Mouse (Mus musculus): ENCODE measurements around the gene Gm21981. TPM values are rescaled to one million over a fixed set of nuclear protein-coding genes. Genes with fewer than 3 reads are reported as not detected.

Gm21981 gene
- polyA plus RNA-seq, 1 experiment from 2014 or later = 0.13 TPM

DNA sequence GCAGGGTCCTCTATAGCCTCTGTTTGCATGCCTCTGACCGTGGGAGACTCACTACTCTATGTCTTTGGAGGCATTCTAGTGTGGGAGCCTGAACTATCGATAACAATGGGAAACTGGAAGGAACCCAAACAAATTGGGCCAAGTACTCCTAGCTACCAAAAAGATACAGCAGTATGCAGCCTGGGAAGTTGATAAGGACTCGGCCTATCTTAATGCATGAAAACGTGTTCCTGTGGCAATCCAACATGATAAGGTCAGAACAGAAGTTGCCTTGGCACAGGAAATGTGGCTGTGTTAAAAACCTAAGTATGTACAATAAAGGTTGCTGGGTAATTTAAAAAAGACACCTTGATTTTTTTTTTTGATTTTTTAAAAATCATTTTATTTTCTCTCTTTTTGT lies 26.9 kb upstream of the Gm21981 start:
- H3K9ac ChIP-seq (replicated peaks) = no peak overlapping the region; the same call in 1 of the 2 replicates
- H3K27me3 ChIP-seq (ENCODE audit: insufficient read depth, low read length) = no peaks in the 10 kb centered on the region
- ATAC-seq = no peak
- no peak overlapping the region for H3K27ac ChIP-seq (ENCODE audit: low read depth)
- no peak for DNase-seq
- no peaks in the 10 kb centered on the region for H3K4me1 ChIP-seq (ENCODE audit: insufficient read depth)
- WGBS (ENCODE audit: insufficient replicate concordance) = 42% methylated on average over 4 of the region's 4 CpGs
- H3K36me3 ChIP-seq (replicated peaks; ENCODE audit: insufficient read depth, low read length) = no peaks in the 10 kb centered on the region
- no peak for TF ChIP-seq CTCF (IDR thresholded peaks at IDR 0.05; ENCODE audit: low read depth)
- no peak overlapping the region for H3K4me2 ChIP-seq (ENCODE audit: low read depth, low read length)
- no peak overlapping the region for H3K4me3 ChIP-seq (ENCODE audit: low read depth, low read length)
- H3K9me3 ChIP-seq (ENCODE audit: low read length) = no peaks in the 10 kb centered on the region

DNA sequence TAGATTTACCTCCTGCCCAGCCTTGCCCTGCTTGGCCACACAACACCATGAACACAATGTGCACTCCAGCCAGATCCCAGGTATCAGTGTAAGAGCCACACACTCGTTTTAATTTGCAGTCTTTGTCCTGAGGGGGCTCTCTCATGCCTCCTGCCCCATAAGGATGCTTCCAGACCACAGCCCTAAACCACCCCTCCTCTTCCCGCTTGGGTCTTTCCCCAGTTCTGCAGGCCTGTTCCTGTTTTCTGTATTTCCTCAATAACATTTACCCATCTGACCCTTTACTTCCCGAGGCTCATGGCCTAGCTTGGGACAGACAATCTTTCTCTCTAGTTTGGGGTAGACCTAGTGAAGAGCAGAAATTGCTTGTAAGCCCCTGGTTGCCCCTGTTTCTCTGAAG lies 20.8 kb upstream of the Gm21981 start:
- no peaks in the 10 kb centered on the region for H3K27me3 ChIP-seq (ENCODE audit: insufficient read depth, low read length)
- H3K4me2 ChIP-seq (ENCODE audit: low read depth, low read length) = no peak overlapping the region
- no peak overlapping the region for H3K9ac ChIP-seq (replicated peaks)
- no peak overlapping the region for H3K4me3 ChIP-seq (ENCODE audit: low read depth, low read length)
- H3K27ac ChIP-seq (ENCODE audit: low read depth) = no peak overlapping the region
- ATAC-seq = no peak
- H3K36me3 ChIP-seq (replicated peaks; ENCODE audit: insufficient read depth, low read length) = no peaks in the 10 kb centered on the region
- H3K9me3 ChIP-seq (ENCODE audit: low read length) = no peaks in the 10 kb centered on the region
- DNase-seq = no peak
- H3K4me1 ChIP-seq (ENCODE audit: insufficient read depth) = no peaks in the 10 kb centered on the region
- WGBS (ENCODE audit: insufficient replicate concordance) = 18% methylated on average over 3 of the region's 3 CpGs
- TF ChIP-seq EP300 (IDR thresholded peaks at IDR 0.05; ENCODE audit: low read depth) (no peak), CTCF (IDR thresholded peaks at IDR 0.05; ENCODE audit: low read depth) (no peak)

DNA sequence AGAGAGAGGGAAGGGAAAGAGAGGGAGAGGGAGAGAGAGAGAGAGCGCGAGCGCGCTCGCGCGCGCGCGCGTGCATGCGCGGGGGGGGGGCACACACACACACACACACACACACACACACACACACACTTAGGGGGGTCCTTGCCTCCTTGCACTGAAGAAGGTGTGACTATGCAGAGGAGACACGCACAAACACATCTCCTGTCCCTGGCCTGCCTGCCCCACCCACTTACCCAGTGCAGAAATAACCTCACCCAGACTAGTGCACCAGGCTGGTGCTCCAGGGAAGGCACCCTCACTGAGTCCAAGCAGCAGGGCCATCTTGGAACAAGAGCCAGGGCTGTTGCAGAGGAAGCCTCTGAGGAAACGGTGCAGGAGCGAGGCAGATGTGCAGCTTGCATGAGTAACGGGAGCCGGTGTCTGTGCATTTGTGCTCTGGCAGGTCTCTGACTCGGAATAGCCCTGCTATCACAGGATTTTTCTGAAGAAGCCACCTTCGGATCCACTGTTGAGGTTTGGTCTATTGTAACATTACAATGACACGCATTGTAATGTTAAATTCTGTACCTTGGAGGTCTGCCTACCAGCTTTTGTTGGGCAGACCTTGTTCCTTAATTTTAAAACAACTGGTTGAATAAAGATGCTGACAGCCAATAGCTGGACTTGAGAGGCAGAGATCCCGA lies 18.8 kb upstream of the Gm21981 start:
- no peak for TF ChIP-seq EP300 (IDR thresholded peaks at IDR 0.05; ENCODE audit: low read depth)
- no peak for TF ChIP-seq CTCF (IDR thresholded peaks at IDR 0.05; ENCODE audit: low read depth)
- Histone ChIP-seq H3K4me1 (ENCODE audit: insufficient read depth) (no peaks in the 10 kb centered on the region), H3K27ac (ENCODE audit: low read depth) (no peak overlapping the region), H3K27me3 (ENCODE audit: insufficient read depth, low read length) (no peaks in the 10 kb centered on the region), H3K9me3 (ENCODE audit: low read length) (no peaks in the 10 kb centered on the region), H3K9ac (replicated peaks) (no peak overlapping the region), H3K4me3 (ENCODE audit: low read depth, low read length) (no peak overlapping the region), H3K4me2 (ENCODE audit: low read depth, low read length) (no peak overlapping the region), H3K36me3 (replicated peaks; ENCODE audit: insufficient read depth, low read length) (no peaks in the 10 kb centered on the region)
- no peak for DNase-seq
- no peak for ATAC-seq
- WGBS (ENCODE audit: insufficient replicate concordance) = 73% methylated on average over 9 of the region's 22 CpGs

DNA sequence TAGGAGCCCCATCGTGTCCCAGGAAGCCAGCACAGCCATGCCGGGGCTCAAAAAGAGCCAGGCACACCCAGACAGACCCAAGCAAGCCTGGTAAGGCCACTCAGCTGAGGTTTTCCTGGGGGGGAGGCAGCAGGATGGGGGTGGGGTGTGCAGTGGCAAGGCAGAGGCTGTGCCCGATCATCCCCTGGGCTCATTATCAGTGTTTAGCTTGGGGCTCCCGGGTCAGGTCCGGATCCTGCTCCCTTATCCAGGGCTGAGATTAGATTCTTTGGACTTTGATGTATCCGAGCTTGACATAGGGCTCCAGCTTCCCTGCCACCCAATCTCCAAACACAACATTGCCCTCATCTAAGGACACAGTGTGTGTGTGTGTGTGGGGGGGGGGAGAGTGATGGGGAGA lies 17.6 kb upstream of the Gm21981 start:
- DNase-seq (no peak), ATAC-seq (no peak)
- Histone ChIP-seq H3K9ac (replicated peaks) (no peak overlapping the region), H3K27ac (ENCODE audit: low read depth) (no peak overlapping the region), H3K4me2 (ENCODE audit: low read depth, low read length) (no peak overlapping the region), H3K9me3 (ENCODE audit: low read length) (no peaks in the 10 kb centered on the region), H3K36me3 (replicated peaks; ENCODE audit: insufficient read depth, low read length) (no peaks in the 10 kb centered on the region), H3K4me1 (ENCODE audit: insufficient read depth) (no peaks in the 10 kb centered on the region), H3K27me3 (ENCODE audit: insufficient read depth, low read length) (no peaks in the 10 kb centered on the region), H3K4me3 (ENCODE audit: low read depth, low read length) (no peak overlapping the region)
- 36% methylated on average over 6 of the region's 6 CpGs for WGBS (ENCODE audit: insufficient replicate concordance)
- TF ChIP-seq EP300 (IDR thresholded peaks at IDR 0.05; ENCODE audit: low read depth) = no peak
- TF ChIP-seq CTCF (IDR thresholded peaks at IDR 0.05; ENCODE audit: low read depth) = no peak

DNA sequence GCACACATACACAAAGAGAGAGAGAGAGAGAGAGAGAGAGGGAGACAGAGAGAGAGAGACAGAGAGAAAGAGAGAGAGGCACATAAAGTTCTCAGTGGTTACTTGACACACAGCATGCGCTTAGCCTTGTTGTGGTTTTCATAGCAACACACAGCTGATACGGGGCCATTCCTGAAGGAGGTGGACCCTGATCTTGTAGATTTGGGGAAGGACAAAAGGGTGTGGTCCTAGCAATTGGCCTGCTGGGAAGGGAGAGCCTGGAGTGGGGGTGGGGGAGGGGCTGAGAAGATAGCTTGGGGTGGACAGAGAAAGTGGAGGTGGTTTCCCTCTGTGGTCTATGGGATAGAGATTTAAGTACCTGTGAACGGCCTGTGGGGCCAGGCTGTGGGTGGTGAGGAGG lies 15.8 kb upstream of the Gm21981 start:
- Histone ChIP-seq H3K27ac (ENCODE audit: low read depth) (no peak overlapping the region), H3K9ac (replicated peaks) (no peak overlapping the region), H3K4me1 (ENCODE audit: insufficient read depth) (no peaks in the 10 kb centered on the region), H3K27me3 (ENCODE audit: insufficient read depth, low read length) (no peaks in the 10 kb centered on the region), H3K9me3 (ENCODE audit: low read length) (no peaks in the 10 kb centered on the region), H3K36me3 (replicated peaks; ENCODE audit: insufficient read depth, low read length) (no peaks in the 10 kb centered on the region), H3K4me3 (ENCODE audit: low read depth, low read length) (no peak overlapping the region), H3K4me2 (ENCODE audit: low read depth, low read length) (no peak overlapping the region)
- WGBS (ENCODE audit: insufficient replicate concordance) = 42% methylated on average over 3 of the region's 3 CpGs
- ATAC-seq = no peak
- DNase-seq = no peak
- no peak for TF ChIP-seq EP300 (IDR thresholded peaks at IDR 0.05; ENCODE audit: low read depth)
- no peak for TF ChIP-seq CTCF (IDR thresholded peaks at IDR 0.05; ENCODE audit: low read depth)

DNA sequence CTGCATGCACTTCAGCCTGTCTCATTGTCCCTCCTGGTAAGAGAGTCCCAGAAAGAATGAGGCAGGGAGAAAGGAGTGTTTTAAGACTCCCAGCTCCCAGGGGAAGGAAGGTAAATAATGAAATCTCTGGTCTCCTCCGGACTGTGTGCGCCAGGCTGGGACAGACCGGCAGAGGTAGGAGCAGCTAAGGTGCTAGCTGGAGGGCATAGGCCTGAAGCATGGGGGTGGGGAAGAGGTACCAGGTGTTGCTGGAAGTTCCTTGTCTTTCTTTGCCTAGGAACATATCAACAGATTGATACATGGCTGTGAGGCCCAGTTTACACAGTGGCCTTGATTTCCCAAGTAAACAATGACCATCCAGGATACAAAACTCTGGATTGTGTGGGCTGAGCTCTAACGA lies 14.7 kb upstream of the Gm21981 start:
- TF ChIP-seq CTCF (IDR thresholded peaks at IDR 0.05; ENCODE audit: low read depth) (no peak), EP300 (IDR thresholded peaks at IDR 0.05; ENCODE audit: low read depth) (no peak)
- ATAC-seq = no peak
- no peaks in the 10 kb centered on the region for H3K9me3 ChIP-seq (ENCODE audit: low read length)
- no peaks in the 10 kb centered on the region for H3K4me1 ChIP-seq (ENCODE audit: insufficient read depth)
- H3K27ac ChIP-seq (ENCODE audit: low read depth) = no peak overlapping the region
- H3K36me3 ChIP-seq (replicated peaks; ENCODE audit: insufficient read depth, low read length) = no peaks in the 10 kb centered on the region
- H3K27me3 ChIP-seq (ENCODE audit: insufficient read depth, low read length) = no peaks in the 10 kb centered on the region
- H3K9ac ChIP-seq (replicated peaks) = no peak overlapping the region
- DNase-seq = no peak
- no peak overlapping the region for H3K4me2 ChIP-seq (ENCODE audit: low read depth, low read length)
- 59% methylated on average over 4 of the region's 4 CpGs for WGBS (ENCODE audit: insufficient replicate concordance)
- H3K4me3 ChIP-seq (ENCODE audit: low read depth, low read length) = no peak overlapping the region

DNA sequence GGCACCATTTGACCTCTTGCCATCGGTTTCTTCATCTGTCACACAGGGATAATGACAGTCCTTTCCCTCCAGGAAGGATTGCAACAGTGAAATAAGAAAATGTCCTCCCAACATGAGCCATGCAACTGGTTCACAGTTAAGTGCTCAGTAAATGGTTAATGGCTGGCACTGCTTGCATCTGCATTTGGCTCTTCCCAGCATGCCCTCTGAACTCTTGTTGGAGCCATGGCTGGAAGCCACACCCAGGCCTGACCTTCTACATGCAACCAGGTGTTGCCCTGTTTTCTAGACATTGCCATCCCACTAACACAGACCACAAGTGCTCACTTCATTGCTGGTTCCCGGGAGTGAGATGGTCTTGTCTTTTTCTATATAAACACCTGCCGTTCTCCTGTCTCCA lies 13.7 kb upstream of the Gm21981 start:
- H3K4me3 ChIP-seq (ENCODE audit: low read depth, low read length) = no peak overlapping the region
- 83% methylated on average over 3 of the region's 3 CpGs for WGBS (ENCODE audit: insufficient replicate concordance)
- no peak overlapping the region for H3K9ac ChIP-seq (replicated peaks)
- H3K4me2 ChIP-seq (ENCODE audit: low read depth, low read length) = no peak overlapping the region
- H3K27ac ChIP-seq (ENCODE audit: low read depth) = no peak overlapping the region
- DNase-seq = no peak
- no peak for TF ChIP-seq CTCF (IDR thresholded peaks at IDR 0.05; ENCODE audit: low read depth)
- no peak for TF ChIP-seq EP300 (IDR thresholded peaks at IDR 0.05; ENCODE audit: low read depth)
- H3K4me1 ChIP-seq (ENCODE audit: insufficient read depth) = no peaks in the 10 kb centered on the region
- no peak for ATAC-seq
- no peaks in the 10 kb centered on the region for H3K36me3 ChIP-seq (replicated peaks; ENCODE audit: insufficient read depth, low read length)
- 0 out of 2 replicates have a peak, but pooled peaks cover 4% of the 10 kb centered on the region for H3K27me3 ChIP-seq (ENCODE audit: insufficient read depth, low read length)
- H3K9me3 ChIP-seq (ENCODE audit: low read length) = no peaks in the 10 kb centered on the region

Data from liver, postnatal 0 days (tissue).